Mouse (Mus musculus) limb, embryonic 14.5 days (tissue): ENCODE measurements around the gene Kif2c. TPM values are rescaled to one million over a fixed set of nuclear protein-coding genes. Genes with fewer than 3 reads are reported as not detected.

Experiments used
- ATAC-seq: fragments of 200-750 bp; cut with Nextera tagmentation; 2 replicates; pipeline ENCODE4 v1.8.0; 2017; ENCODE audit warnings: low read depth, moderate number of reproducible peaks, moderate TSS enrichment; ENCODE audit not compliant: low FRiP score
- DNase-seq: peaks from one replicate; pipeline ENCODE4 v3.0.0-alpha.2; 2015; ENCODE audit warnings: low spot score
- H3K27ac ChIP-seq: fragments of 300-500 bp; sonication (generic); replicated peaks from 2 replicates; pipeline ENCODE4 v1.5.1; 2014; ENCODE audit warnings: low read depth, mild to moderate bottlenecking, low read length, moderate library complexity, mixed read lengths
- H3K27me3 ChIP-seq: fragments of 300-500 bp; sonication (generic); 2 replicates; pipeline ENCODE4 v1.6.1; 2014; ENCODE audit warnings: low read length, mixed read lengths; ENCODE audit not compliant: control insufficient read depth, insufficient read depth
- H3K36me3 ChIP-seq: fragments of 300-500 bp; sonication (generic); 2 replicates; pipeline ENCODE4 v1.6.1; 2014; ENCODE audit warnings: mild to moderate bottlenecking, low read length, moderate library complexity, mixed read lengths; ENCODE audit not compliant: control insufficient read depth, insufficient read depth
- H3K4me1 ChIP-seq: fragments of 300-500 bp; sonication (generic); 2 replicates; pipeline ENCODE4 v1.6.1; 2014; ENCODE audit warnings: antibody characterized with exemption, low read length, mixed read lengths; ENCODE audit not compliant: control insufficient read depth, insufficient read depth
- H3K4me2 ChIP-seq: fragments of 300-500 bp; sonication (generic); replicated peaks from 2 replicates; pipeline ENCODE4 v1.6.1; 2014; ENCODE audit warnings: low read depth, mild to moderate bottlenecking, low read length, moderate library complexity; ENCODE audit not compliant: severe bottlenecking
- H3K4me3 ChIP-seq: fragments of 300-500 bp; sonication (generic); replicated peaks from 2 replicates; pipeline ENCODE4 v1.5.1; 2014; ENCODE audit warnings: low read length
- H3K9ac ChIP-seq: fragments of 300-500 bp; sonication (generic); 2 replicates; pipeline ENCODE4 v1.6.1; 2014; ENCODE audit warnings: mild to moderate bottlenecking, low read depth, low read length, moderate library complexity; ENCODE audit not compliant: severe bottlenecking
- H3K9me3 ChIP-seq: fragments of 300-500 bp; sonication (generic); 2 replicates; pipeline ENCODE4 v1.6.1; 2016; ENCODE audit warnings: low read length; ENCODE audit not compliant: control insufficient read depth
- POLR2A ChIP-seq: fragments of 200-500 bp; IDR thresholded peaks from 2 replicates; pipeline ENCODE4 v1.8.0; 2012; ENCODE audit warnings: inconsistent platforms, mild to moderate bottlenecking, moderate library complexity, borderline replicate concordance; ENCODE audit not compliant: insufficient read depth, insufficient read length; ENCODE audit errors: extremely low read depth
- WGBS: fragments of 180-500 bp; shearing (Covaris S2); extraction: QIAGEN DNeasy Blood & Tissue Kit; methylation state at CpG from one replicate; pipeline ENCODE4 v1.1.7; 2014; 5-methylcytosine and 5-hydroxymethylcytosine counted together
- polyA plus RNA-seq, 2 experiments: library from polyadenylated mRNA; depleted of rRNA in 1 of 2; stranded (reverse) in 1 of 2; unstranded in 1 of 2; fragments of >200 nt; fragmentation: Nextera tagmentation in 1 of 2; extraction: Ambion mirVana in 1 of 2; gene quantifications; 2 replicates each; pipeline versions ENCODE4 v1.2.1 to v1.2.3; 2012 to 2014

Gene Kif2c
- polyA plus RNA-seq, 2 experiments: 36.9 to 43.3 TPM

- 64% methylated on average over 14 of the region's 14 CpGs for WGBS
Measured at GRCm38 (mm10) chr4:117124518-117125347, 57.7 kb downstream of the Kif2c start.

DNA sequence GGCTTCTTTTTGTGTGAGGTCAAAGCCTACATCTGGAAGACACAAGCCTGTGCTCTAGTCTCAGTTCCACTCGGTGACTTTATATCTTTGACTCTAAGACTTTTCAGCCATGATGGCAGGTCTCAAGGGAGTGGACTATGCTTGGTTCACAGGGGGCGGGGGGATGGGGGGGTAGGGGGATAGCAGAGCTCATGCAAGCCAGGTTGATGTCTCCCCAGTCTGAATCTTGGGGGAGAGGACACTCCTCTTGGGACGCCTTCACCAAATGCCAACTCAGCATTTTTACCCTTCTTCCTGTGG, 58.3 kb downstream of the Kif2c start:
- 81% methylated on average over 3 of the region's 3 CpGs for WGBS
- Histone ChIP-seq H3K9me3 (no peaks in the 10 kb centered on the region), H3K9ac (no peak overlapping the region), H3K27ac (no peak overlapping the region), H3K36me3 (peaks cover 6% of the 10 kb centered on the region; the same call in 1 of the 2 replicates), H3K27me3 (no peaks in the 10 kb centered on the region), H3K4me3 (no peak overlapping the region), H3K4me1 (peaks cover 23% of the 10 kb centered on the region), H3K4me2 (no peak overlapping the region)
- ATAC-seq (no peak), DNase-seq (no peak)
- no peak for TF ChIP-seq POLR2A

More at GRCm38 (mm10) chr4:117124518-117125347, 57.7 kb downstream of the Kif2c start:
- Histone ChIP-seq H3K27me3 (no peaks in the 10 kb centered on the region), H3K4me2 (peak overlapping the region; percentile 28), H3K27ac (peak overlapping the region; percentile 86), H3K36me3 (peaks cover 6% of the 10 kb centered on the region; the same call in 1 of the 2 replicates), H3K9me3 (no peaks in the 10 kb centered on the region), H3K4me1 (peaks cover 23% of the 10 kb centered on the region), H3K9ac (peak overlapping the region; percentile 46), H3K4me3 (no peak overlapping the region)
- TF ChIP-seq POLR2A: no peak
- no peak for DNase-seq
- no peak for ATAC-seq

- no peaks in the 10 kb centered on the region for H3K9me3 ChIP-seq
- no peak for ATAC-seq
- H3K27ac ChIP-seq: no peak overlapping the region
- no peaks in the 10 kb centered on the region for H3K27me3 ChIP-seq
- no peak overlapping the region for H3K9ac ChIP-seq
- peaks cover 23% of the 10 kb centered on the region for H3K4me1 ChIP-seq
- 89% methylated on average over 7 of the region's 9 CpGs for WGBS
- no peak for DNase-seq
- no peak overlapping the region for H3K4me3 ChIP-seq
- no peak for TF ChIP-seq POLR2A
- peaks cover 6% of the 10 kb centered on the region; the same call in 1 of the 2 replicates for H3K36me3 ChIP-seq
- H3K4me2 ChIP-seq: no peak overlapping the region
Measured at GRCm38 (mm10) chr4:117123546-117124217, 58.8 kb downstream of the Kif2c start.

DNA sequence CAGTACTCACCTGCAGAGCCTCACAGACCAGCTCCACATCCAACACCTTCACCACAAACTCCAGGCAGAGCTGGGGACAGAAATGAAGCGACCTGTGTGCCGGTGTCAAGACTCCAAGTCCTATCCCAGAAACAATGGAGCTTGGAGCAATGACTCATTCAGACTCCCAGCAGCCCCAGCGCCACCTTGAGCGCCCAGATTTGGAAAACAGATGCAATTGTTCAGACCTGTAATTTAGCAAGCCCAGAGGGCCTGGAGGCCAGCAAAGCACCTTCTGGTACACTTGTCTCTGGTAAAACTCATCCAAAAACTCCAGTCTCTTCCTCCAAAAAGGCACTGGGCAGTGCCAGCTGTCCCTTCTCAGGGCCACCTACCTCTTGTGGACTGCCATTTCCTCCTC, 60.2 kb downstream of the Kif2c start:
- no peak for TF ChIP-seq POLR2A
- Histone ChIP-seq H3K9ac (0 out of 2 replicates have a peak overlapping the region, but pooled peaks have one; percentile 28), H3K9me3 (no peaks in the 10 kb centered on the region), H3K27me3 (no peaks in the 10 kb centered on the region), H3K36me3 (no peaks in the 10 kb centered on the region), H3K4me2 (no peak overlapping the region), H3K4me3 (no peak overlapping the region), H3K27ac (no peak overlapping the region), H3K4me1 (peaks cover 23% of the 10 kb centered on the region)
- 75% methylated on average over 4 of the region's 4 CpGs for WGBS
- DNase-seq: no peak
- ATAC-seq: no peak
